8 mouse cellular contexts compared by ENCODE assay signal in the genomic region with DNA sequence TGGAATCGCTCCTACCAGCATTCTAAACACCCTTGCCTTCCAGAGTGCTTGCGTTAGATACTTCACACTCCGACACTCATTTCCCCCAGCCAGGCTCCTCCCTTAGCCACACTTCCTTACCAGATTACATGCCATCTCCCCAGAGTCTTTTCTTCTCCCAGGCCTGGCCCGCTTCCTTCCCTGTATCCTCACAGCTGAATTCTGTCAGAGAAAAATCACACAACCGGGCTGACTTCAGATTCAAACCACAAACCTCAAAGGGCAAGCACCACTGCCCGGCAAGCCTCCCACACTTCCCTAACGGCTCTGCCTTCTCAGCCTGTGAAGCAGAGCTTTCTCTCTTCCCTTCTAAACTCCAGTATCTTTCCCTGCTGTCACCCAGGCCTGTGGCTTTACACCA. TPM values are rescaled to one million over a fixed set of nuclear protein-coding genes. Genes with fewer than 3 reads are reported as not detected.
DNase-seq lines count a peak whose midpoint lies in the region; ATAC-seq and TF ChIP-seq lines count a peak whose summit lies in the region.

No protein-coding gene starts in this region.

- H3K9me3 ChIP-seq in forebrain, embryonic 12.5 days, result no peaks in the 10 kb centered on the region

- H3K27me3 ChIP-seq in kidney, adult 2 months (replicated peaks; ENCODE audit: control insufficient read depth, insufficient read depth, low read length), result no peaks in the 10 kb centered on the region
- no peaks in the 10 kb centered on the region for H3K27me3 ChIP-seq in forebrain, embryonic 12.5 days

- peak; percentile 31 for DNase-seq in layer of hippocampus, adult 11-12 months (ENCODE audit: low spot score)
- no peak for DNase-seq in layer of hippocampus, postnatal 10 days (ENCODE audit: low spot score in 2 of 2)
- peak; percentile 4 to 12 for DNase-seq in gastrocnemius, adult 8-10 months (ENCODE audit: low spot score in 2 of 2)
- peak; percentile 62 for DNase-seq in kidney, adult 2 months
- peak; percentile 64 to 65 for DNase-seq in monocyte, adult 2 months (ENCODE audit: low read depth in 1 of 2, low spot score in 2 of 2)
- no peak for DNase-seq in thymus, postnatal 14 days
- no peak for DNase-seq in c-Kit-positive CD71-positive TER-119-positive erythroid progenitor cells, embryonic 14.5 days (ENCODE audit: low spot score)

- TF ChIP-seq CTCF in kidney, adult 2 months (conservative IDR thresholded peaks at IDR 0.05; ENCODE audit: insufficient read depth, insufficient read length, low read depth, low read length), result no peak

- no peak overlapping the region for H3K9ac ChIP-seq in forebrain, embryonic 12.5 days

- H3K4me3 ChIP-seq in kidney, adult 2 months (ENCODE audit: insufficient read depth, low read depth, low read length), result no peak overlapping the region
- H3K4me3 ChIP-seq in forebrain, embryonic 12.5 days (replicated peaks), result no peak overlapping the region

- ATAC-seq in forebrain, embryonic 12.5 days (ENCODE audit: low FRiP score), result no peak

- H3K27ac ChIP-seq in kidney, adult 2 months (ENCODE audit: insufficient read depth, low read depth, low read length), result peak overlapping the region; percentile 40; the same call in 1 of the 2 replicates
- H3K27ac ChIP-seq in forebrain, embryonic 12.5 days, result no peak overlapping the region

- no peaks in the 10 kb centered on the region for H3K36me3 ChIP-seq in kidney, adult 2 months (ENCODE audit: control insufficient read depth, insufficient read depth, low read length)
- H3K36me3 ChIP-seq in forebrain, embryonic 12.5 days (replicated peaks), result peaks cover 18% of the 10 kb centered on the region

- WGBS in kidney, adult 2 months, result 35% methylated on average over 7 of the region's 7 CpGs
- 80% methylated on average over 7 of the region's 7 CpGs for WGBS in forebrain, embryonic 12.5 days

- peaks cover 9% of the 10 kb centered on the region; the same call in 1 of the 2 replicates for H3K4me1 ChIP-seq in kidney, adult 2 months (ENCODE audit: control insufficient read depth, insufficient read depth, low read length)
- H3K4me1 ChIP-seq in forebrain, embryonic 12.5 days, result peaks cover 14% of the 10 kb centered on the region

- TF ChIP-seq POLR2A in kidney, adult 2 months (IDR thresholded peaks at IDR 0.05; ENCODE audit: low read depth, low read length), result no peak

- no peak overlapping the region for H3K4me2 ChIP-seq in forebrain, embryonic 12.5 days

RNA-seq across cellular contexts. Expression of a gene that starts 4.7 kb away (rescaled TPM):
- total RNA-seq in layer of hippocampus, postnatal 10 days (2021), result 10 to 100 TPM; 74.6 to 85.4 TPM
- total RNA-seq in gastrocnemius, adult 8-10 months (2022), result 10 to 100 TPM; 12.1 to 18.0 (median 12.7) TPM
- 25.9 and 28.7 TPM in 2 replicates for polyA plus RNA-seq in kidney, adult 2 months (2012; rRNA removed)
- polyA plus RNA-seq in forebrain, embryonic 12.5 days (2016; fragmentation: Nextera tagmentation; extraction: Ambion mirVana), result 49.0 and 52.1 TPM in 2 replicates

RNA-seq across cellular contexts. Expression of a gene that starts 8.2 kb away (rescaled TPM):
- not detected for total RNA-seq in layer of hippocampus, postnatal 10 days (2021)
- under 1 TPM in 1 of 4 experiments, not detected in 3; 0.18 TPM for total RNA-seq in gastrocnemius, adult 8-10 months (2022)
- 2.1 and 2.7 TPM in 2 replicates for polyA plus RNA-seq in kidney, adult 2 months (2012; rRNA removed)
- polyA plus RNA-seq in forebrain, embryonic 12.5 days (2016; fragmentation: Nextera tagmentation; extraction: Ambion mirVana), result 0.13 and 0.36 TPM in 2 replicates

RNA-seq across cellular contexts. Expression of a gene that starts 47.5 kb away (rescaled TPM):
- 100 to 1,000 TPM; 163 to 165 TPM for total RNA-seq in layer of hippocampus, postnatal 10 days (2021)
- total RNA-seq in gastrocnemius, adult 8-10 months (2022), result 10 to 100 TPM; 14.0 to 18.6 (median 15.6) TPM
- 31.0 and 34.5 TPM in 2 replicates for polyA plus RNA-seq in kidney, adult 2 months (2012; rRNA removed)
- 143 and 156 TPM in 2 replicates for polyA plus RNA-seq in forebrain, embryonic 12.5 days (2016; fragmentation: Nextera tagmentation; extraction: Ambion mirVana)

Comparison
In these comparisons a context has a peak if more than half of its experiments do, and no peak if none do; other contexts are left out.
1. DNase-seq: peak in layer of hippocampus, adult 11-12 months (single experiment), gastrocnemius, adult 8-10 months (2 of 2), kidney, adult 2 months (single experiment) and monocyte, adult 2 months (2 of 2); none in layer of hippocampus, postnatal 10 days (0 of 2), thymus, postnatal 14 days (single experiment) and c-Kit-positive CD71-positive TER-119-positive erythroid progenitor cells, embryonic 14.5 days (single experiment).
2. RNA of a gene that starts 47.5 kb away (total RNA-seq): 163 to 165 TPM in layer of hippocampus, postnatal 10 days; 14.0 to 18.6 TPM in gastrocnemius, adult 8-10 months; every median in the first group is over 4 times any median in the second.